Mouse (Mus musculus): ENCODE measurements around the gene Tsc22d1.
A peak's percentile ranks its signal among the peaks of the same experiment; 100 is the strongest.

The Tsc22d1 gene

DNA sequence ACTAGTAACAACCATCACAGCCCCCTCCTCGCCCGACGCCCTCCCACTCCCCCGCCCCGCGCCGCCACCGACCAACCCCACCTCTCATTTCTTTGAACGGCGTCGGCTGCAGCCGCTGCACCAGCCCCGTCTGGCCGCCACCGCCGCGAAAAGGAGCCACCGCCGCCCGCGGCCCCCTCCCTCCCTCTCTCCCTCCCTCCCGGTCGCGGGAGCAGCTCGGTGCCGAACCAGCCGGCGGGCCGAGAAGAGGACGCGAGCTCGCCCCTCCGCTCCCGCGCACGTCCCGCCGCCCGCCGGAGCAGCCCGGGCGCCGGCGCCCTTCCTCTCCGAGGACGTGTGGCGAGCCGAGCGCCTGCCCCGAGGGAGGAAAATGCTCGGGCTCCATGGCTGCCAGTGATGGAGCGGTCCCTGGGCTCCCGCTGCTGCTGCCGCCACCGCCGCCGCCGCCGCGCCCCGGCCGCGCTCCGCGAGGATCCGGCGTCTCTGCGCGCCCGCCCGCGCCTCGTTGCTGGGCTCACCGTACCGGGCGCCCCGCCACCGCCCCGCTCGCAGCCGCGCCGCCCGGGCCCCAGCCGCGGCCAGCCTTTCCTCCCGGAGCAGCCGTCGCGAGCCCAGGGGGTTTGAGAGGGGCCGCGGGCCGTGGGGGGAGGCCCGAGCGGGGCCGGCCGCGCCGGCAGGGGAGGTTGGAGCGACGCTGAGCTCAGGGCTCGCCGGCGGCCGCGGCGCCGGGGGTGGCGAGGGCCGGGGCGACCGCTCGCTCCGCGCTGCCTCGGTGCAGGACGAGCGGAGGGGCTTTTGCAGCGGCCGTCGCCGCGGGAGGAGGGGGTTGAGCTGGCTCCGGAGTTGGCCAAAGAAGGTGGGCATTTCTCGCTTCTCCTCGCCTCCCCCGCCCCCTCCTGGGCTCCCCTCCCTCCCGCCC lies at the start of gene Tsc22d1:
Gene Tsc22d1 (plus strand): TSS at position 100 of the 919 bp plus-strand sequence.
- DNase-seq (ENCODE audit: low spot score) = peak; percentile 71

DNA sequence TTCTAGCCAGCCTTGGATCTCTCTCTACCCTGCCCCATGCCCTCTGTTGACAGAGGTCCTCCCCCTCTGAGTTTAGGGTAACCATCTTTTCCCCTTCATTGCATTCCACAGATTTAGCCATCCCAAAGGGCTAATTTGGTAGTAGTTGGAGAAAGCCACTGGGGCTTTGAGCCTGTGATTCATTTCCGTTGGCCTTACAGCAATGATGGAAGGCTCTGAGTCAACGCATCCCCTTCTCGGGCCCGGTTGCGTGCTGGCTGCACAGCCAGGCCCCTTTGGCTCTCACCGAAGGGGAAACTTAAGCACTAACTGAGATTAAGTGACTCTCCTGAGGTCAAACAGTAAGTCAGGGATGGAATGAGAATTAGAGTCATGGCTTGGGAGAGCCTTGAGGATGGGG lies 41.1 kb upstream of the Tsc22d1 start:
- no peak for DNase-seq (ENCODE audit: low spot score)

DNA sequence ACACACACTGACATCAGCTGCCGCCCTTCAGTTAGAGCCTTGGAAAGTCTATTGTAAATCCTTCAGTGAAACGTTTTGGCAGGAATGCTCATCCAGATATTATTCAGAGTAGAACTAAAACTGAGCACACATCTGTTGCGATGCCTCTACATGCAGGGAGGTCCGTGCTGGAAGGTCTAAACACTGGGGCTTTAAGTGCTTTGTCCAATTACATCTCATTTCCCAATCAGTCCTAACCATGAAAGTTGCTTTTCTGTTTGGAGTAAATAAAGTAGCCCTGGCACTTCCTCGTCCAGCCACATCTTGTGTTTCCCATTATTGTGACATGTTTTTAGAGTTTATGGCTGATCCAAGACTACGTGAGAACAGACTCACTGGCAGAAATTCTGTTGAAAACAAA lies 40.2 kb upstream of the Tsc22d1 start:
- DNase-seq (ENCODE audit: low spot score) = no peak

DNA sequence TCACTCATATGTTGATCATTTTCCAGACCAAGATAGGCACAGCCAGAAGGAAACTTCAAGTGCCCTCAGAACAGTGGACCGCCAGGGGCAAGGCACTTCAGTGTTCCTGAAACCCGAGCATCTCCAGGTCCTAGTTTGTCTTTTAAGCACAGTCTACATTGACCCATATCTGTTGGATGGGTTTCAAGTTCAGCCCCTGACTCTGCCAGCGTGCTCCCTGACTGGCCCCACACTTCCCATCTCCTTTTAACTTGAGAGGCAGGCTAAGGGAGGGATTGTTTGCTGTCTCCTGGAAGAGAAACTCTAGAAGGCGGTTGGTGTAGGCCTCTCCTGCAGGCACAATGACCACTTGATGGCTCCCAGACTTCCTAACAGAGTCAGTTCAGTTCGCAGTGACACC lies 38.2 kb upstream of the Tsc22d1 start:
- DNase-seq (ENCODE audit: low spot score) = no peak

DNA sequence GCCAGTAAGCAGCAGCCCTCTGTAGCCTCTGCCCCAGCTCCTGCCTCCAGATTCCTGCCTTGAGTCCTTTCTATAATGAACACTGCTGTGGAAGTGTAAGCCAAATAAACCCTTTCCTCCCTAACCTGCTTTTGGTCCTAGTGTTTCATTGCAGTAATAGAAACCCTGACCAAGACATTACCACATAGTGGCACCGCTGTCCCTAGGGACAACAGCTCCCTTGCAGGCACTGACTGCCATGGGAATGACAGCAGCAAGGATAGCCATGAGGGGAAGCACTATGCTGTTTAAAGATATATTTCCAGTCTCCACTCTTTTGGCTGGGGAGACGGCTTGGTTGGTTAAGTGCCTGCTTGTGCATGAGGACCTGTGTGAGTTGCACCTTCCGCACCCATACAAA lies 35.4 kb upstream of the Tsc22d1 start:
- DNase-seq (ENCODE audit: low spot score) = no peak

DNA sequence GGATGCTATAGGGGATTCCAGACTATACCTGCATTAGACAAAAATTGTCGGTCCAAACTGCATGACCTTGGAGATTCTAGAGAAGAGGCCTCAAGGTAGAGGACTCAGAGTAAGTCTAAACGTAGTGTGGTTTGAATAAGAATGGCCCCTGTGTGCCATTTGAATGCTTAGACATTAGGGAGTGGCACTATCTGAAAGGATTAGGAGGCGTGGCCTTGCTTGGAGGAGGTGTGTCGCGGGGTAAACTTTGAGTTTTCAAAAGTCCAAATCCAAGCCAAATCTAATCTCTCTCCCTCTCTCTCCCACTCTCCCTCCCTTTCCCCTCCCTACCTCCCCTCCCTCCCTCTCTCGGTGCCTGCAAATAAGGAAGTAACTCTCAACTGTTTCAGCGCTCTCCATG lies 26.7 kb upstream of the Tsc22d1 start:
- no peak for DNase-seq (ENCODE audit: low spot score)

DNA sequence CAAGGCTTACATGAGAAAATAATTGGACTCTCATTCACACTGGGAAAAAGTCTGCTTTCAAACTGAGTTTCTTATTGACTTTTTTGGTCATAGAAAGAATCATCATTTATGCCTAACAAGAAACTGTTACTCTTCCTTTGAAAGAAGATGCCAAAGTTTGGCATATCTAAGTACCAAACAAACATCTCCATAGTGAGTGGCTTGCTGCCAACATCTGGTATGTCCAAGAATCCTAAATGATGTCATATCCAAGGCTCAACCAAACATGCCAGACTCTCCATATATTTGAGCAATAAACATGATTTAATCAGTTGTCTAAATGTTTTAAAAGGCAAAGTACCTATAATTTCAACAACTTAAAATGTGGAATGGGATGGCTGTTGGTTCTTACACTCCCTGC lies 16.5 kb upstream of the Tsc22d1 start:
- DNase-seq (ENCODE audit: low spot score) = no peak

DNA sequence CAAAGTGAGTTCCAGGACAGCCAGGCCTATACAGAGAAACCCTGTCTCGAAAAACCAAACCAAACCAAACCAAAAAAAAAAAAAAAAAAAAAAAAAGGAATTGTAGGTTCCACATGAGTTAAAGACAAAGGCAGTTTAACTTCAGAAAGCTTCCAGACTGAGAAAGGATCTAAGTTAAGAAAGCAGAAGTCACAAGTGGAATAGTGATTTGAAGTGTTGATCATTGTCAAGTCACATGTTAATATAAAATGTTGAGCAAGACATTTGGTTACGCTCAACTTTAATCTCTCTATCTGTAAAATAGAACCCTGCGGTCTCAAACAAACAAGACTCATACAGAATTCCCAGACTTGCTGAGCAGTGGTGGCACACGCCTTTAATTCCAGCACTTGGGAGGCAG lies 12.2 kb upstream of the Tsc22d1 start:
- DNase-seq (ENCODE audit: low spot score) = no peak

DNA sequence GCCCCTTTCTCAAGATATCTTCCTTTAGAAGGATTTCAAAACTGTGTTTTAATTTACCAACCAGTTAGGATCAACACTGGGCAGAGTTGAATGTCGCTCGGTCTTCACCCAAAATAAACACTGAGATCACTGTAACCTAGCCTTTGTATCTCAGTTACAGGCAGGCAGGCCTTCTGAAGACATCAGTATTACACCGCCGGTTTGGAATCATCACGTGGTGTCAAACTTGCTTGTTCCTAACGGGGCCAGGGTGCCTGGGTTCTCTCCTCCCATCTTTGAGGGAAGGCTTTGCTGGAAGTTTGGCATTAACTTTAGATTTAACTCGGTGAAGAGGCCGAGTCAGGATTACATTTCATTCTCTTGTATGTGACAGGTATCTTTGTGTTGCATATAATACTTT lies 5.7 kb upstream of the Tsc22d1 start:
- DNase-seq (ENCODE audit: low spot score) = no peak

DNA sequence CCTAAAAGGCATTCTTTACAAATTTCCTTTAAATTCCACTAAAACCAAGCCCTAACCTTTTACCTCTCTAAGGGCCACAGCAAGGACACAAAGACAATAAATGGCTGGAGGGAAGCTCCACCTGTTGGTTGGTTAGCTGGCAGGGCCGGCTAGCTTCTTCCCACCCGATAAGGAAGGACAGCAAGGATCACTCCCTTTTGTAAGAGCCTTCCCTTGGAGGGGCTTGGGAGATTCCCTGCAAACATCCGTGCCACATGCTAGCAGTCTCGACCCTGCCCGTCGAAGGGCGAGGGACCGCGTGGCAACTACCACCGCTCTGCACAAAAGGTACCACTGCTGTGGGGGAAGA lies 1.0 kb upstream of the Tsc22d1 start:
- no peak for DNase-seq (ENCODE audit: low spot score)

DNA sequence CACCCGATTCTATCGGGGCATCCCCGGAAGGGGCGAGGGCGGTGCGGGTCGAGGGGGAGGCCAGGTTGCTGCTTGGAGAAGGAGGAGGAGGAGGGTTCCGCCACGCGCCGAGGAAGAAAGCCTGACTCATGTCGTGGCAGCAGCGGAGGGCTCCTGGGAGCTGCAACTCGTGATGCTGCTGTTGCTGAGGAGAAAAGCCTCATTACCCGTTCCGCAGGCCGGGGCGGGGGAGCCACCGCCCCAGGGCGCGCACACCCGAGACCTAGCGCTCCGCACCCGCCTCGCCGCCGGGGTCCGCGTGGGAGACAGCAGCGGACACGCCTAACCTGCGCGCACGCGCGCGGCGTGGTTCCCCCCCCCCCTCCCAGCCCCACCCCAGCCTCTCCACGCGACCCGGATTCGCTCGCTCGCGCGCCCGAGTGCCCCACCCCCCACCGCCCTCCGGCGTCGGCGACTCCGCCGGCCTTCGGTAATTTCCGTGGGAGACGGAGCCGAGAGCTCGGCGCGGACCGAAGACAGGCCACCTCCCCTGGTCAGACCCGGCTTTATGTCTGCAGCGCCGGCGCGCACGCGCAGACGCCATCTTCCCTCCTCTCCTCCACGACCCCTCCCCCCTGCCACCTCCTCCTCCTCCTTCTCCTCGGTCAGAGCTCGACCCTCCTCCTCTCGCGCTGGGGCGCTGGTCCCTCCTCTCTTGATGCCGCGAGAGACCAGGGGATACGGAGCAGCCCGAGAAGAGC lies 469 bp upstream of the Tsc22d1 start:
- DNase-seq (ENCODE audit: low spot score) = peak; percentile 98

DNA sequence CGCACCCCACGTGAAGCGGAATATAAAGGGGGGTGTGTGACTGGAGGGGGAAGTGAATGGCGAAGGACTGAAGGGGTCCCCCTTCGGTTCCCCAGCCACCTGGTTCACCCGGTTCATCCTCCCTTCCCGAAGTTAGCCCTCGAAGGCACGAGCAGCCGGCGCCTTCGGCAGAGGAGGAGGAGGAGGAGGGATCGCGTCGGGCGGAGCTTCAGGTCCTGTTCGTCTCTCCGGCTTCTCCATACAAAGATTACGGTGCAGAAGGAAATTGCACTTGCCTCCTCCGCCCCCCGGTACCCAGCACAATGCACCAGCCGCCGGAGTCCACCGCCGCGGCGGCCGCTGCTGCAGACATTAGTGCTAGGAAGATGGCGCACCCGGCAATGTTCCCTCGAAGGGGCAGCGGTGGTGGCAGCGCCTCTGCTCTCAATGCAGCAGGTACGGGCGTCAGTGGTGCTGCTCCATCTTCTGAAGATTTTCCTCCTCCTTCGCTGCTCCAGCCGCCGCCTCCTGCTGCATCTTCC lies 1.1 kb downstream of the Tsc22d1 start:
- DNase-seq (ENCODE audit: low spot score) = peak; percentile 73

DNA sequence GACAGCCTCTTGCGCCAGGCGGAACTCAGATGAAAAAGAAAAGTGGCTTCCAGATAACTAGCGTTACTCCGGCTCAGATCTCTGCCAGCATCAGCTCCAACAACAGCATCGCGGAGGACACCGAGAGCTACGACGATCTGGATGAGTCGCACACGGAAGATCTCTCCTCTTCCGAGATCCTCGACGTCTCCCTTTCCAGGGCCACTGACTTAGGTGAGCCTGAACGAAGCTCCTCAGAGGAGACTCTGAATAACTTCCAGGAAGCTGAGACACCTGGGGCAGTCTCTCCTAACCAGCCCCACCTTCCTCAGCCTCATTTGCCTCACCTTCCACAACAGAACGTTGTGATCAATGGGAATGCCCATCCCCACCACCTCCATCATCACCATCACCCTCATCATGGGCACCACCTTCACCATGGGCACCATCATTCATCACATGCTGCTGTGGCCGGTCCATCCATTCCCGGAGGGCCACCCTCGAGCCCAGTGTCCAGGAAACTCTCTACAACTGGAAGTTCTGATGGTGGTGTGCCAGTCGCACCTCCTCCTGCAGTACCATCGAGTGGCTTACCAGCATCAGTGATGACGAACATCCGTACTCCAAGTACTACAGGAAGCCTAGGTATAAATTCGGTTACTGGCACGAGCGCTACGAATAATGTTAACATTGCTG lies 1.7 kb downstream of the Tsc22d1 start:
- no peak for DNase-seq (ENCODE audit: low spot score)

DNA sequence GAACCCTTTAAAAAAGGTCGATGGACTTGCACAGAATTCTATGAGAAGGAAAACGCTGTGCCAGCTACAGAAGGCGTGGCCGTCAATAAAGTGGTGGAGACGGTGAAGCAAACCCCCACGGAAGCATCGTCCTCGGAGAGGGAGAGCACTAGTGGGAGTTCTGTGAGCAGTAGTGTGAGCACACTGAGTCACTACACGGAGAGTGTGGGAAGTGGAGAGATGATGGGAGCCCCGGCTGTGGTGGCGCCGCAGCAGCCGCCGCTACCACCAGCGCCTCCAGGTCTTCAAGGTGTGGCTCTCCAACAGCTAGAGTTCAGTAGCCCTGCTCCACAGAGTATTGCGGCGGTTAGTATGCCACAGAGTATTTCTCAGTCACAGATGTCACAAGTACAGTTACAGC lies 2.6 kb downstream of the Tsc22d1 start:
- no peak for DNase-seq (ENCODE audit: low spot score)

DNA sequence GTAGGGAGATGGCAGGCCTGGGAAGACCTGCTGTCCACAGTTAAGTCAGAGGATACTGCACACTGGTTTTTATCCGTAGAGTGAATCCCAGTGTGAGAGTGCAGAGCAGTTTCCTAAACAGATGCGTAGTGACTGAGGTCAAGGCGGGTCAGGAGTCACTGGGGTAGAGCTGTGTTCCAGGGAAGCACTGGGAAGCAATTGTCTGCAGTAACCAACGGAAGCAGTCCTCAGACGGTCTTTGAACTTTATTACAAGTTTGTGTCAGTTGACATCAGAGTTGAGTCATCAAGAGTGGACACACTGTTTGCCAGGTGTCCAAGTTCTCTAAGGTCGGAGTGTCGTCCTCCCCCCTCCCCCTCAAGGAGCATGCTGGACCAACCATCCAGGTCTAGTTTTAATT lies 6.0 kb downstream of the Tsc22d1 start:
- DNase-seq (ENCODE audit: low spot score) = no peak

DNA sequence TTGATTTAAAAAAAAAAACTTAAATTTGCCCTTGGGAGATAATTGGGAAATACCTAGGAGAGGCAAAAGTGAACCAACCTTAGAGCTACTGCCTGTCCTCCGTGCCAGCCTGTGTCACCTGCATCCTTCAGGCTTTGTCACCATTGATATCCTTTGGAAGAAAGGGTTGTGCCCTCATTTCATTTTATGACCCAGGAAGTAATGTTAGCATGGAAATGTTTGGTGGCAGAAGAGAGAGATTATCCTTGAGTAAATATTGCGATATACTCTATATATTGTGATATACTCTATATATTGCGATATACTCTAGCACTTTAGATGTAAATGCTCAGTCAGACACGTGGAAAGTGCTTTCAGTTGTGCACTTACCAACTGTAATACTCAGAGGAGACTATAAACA lies 6.4 kb downstream of the Tsc22d1 start:
- DNase-seq (ENCODE audit: low spot score) = no peak

DNA sequence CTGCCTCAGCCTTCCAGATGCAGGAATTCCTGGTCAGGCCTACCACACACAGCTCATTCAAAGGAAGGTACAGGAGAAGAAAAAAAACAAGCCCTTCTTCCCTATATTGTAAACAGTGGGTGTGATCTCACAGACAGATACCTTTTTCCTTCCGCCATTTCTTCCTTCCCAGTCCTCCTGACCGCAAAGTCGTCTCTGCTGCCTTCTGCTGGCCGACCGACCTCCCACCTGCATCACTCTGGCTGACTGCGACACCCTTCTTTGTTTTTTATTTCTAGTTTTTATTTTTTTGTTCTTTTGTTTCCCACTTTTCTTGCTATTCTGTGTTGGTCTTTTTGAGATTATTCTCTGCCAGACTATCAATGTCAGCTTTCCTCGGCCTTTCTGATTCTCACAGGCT lies 10.7 kb downstream of the Tsc22d1 start:
- no peak for DNase-seq (ENCODE audit: low spot score)

DNA sequence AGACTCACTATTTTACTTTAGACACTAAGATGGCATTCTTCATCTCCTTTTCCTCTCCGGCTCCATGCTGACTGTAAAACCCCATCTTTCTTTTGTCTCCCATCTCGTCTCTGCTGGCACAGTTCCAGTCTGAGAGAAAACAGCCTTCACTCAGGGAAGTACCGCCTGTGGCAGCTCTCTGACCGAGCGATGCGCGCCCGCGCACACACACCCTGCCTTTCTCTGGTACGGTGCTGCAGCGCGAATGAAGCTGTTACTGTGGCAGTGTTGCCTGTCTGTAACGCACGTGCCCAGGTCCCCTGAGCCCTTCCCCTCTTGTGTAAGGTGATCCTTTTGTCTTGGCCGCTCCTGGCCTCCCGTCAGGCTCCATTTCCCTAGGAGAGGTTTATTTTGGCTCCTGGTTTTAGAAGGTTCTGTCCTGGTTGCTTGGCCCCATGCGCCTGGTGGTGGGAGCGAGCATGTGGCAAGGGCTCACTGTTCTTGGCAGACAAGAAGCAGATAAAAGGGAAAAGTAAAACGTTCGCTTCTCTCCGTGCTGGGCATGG lies 11.3 kb downstream of the Tsc22d1 start:
- DNase-seq (ENCODE audit: low spot score) = no peak

DNA sequence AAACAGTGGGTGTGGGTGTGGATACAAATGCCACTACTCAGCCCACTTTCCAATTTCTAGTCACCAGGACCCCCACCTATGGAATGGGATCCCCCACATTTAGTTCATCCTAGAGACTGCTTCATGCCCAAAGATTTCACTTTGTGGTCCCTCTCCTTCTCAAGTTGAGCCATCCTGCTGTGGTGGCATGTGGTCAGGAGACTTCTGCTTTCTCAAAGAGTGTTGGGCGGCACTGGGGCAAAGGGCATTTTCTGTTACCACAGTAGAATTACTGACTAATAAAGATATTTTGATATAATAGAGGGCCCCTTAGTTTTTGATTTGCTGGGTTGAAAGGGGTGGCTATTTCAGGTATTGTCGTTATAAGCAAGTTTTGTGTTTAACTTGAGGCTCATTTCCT lies 14.1 kb downstream of the Tsc22d1 start:
- no peak for DNase-seq (ENCODE audit: low spot score)

DNA sequence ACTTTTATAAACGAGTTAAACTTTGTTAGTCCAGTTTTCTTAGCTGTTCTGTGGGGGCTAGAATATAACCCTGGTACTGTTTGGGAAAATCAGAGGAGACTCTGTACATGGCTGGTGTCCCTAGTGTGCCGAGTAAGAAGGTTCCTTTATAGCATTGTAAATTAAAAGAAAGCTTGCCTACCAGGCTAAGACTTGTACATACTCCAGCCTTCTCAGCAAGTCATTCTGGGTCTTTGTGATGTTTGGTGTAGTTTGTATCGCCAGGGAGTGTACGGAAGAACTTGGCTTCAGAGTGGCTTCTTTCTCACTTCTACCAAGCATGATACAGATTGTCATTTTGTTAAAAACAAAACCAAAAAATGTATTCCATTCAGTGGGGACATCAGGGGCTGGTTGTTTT lies 17.2 kb downstream of the Tsc22d1 start:
- DNase-seq (ENCODE audit: low spot score) = no peak

DNA sequence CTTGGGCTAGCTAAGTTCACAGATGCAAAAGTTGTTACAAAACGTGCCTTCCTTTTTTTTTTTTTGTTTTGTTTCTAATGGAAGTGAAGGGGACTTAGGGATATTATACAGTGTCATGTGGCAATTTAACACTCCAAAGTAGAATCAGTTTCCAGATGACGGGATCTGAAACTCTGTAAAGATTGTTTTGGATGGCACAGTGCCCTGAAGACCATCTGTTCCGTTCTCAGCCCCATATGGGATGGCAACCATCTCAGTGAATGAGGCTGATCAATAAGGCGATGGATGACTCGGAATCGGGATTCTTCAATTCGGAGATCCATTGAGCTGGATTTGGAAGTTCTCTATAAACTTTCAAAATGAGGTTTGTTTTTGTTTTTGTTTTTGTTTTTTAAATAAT lies 17.6 kb downstream of the Tsc22d1 start:
- no peak for DNase-seq (ENCODE audit: low spot score)

DNA sequence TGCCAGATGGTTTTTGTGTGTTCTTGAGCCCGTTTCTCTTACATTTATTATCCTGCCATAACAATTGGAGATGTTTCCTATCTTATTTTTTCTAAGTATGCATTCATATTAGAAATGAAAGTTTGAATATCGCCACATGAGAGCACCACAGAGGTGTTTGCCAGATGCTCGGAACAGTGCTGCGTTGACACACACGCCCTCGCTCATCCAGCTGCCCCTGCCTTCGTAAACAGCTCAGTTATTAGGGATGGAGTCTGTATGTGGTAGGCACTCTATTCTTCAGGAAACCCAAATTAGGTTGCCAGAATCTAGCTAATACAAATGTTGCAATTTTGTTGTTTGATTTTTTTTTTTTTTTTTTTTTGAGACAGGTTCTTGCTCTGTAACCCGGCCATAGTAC lies 18.1 kb downstream of the Tsc22d1 start:
- no peak for DNase-seq (ENCODE audit: low spot score)

DNA sequence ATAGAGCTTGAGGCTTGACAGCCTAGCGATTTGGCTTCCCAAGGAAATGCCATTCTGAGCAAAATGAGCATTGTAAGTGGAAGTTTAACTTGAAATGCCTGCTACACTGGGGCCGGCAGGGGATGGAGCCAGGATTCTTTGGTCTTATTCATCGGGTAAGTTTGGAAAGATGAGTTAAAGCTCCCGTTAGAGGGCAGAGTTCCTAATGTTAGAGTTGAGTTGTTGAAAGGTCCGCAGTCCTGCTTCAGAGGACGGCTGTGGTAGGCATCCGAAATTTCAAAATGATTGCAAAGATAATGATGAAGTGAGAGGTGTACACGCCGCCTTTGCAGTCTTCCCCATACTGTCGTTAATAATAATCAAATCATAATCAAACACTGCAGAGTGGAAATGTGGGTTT lies 27.4 kb downstream of the Tsc22d1 start:
- no peak for DNase-seq (ENCODE audit: low spot score)

Measured in testis, postnatal 10 days (tissue).